Mouse (Mus musculus): ENCODE data around the gene Kcnn4. TPM values are rescaled to one million over a fixed set of nuclear protein-coding genes. Genes with fewer than 3 reads are reported as not detected.

The Kcnn4 gene
- polyA plus RNA-seq, 1 experiment: 102 TPM

DNA sequence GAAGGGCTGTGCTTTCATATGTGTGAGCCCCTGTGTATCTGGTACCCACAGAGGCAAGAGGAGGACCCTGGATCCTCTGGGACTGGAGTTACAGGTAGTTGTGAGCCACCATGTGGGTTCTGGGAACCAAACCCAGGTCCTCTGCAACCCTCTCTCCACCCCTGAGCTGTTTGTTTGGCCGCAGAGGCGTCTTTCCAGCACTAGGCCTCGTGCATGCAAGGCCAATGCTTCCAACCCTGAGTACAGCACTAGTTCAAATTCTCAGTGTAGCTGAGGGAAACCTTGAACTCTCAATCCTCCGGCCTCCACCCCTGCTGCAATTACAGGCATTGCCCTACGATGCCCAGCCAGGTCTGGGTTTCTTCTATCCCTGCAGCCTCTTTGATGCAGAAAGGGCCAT is 58.7 kb downstream of the Kcnn4 start:
- WGBS: 90% methylated on average over 5 of the region's 5 CpGs
- Histone ChIP-seq H3K27me3 (ENCODE audit: control insufficient read depth, insufficient read depth, low read length) (no peaks in the 10 kb centered on the region), H3K36me3 (ENCODE audit: control insufficient read depth, insufficient read depth, low read length) (peaks cover 7% of the 10 kb centered on the region; the same call in 1 of the 2 replicates), H3K4me1 (ENCODE audit: control insufficient read depth, insufficient read depth, insufficient read length) (peaks cover 5% of the 10 kb centered on the region), H3K27ac (ENCODE audit: insufficient read depth, low read length) (no peak overlapping the region), H3K4me3 (ENCODE audit: extremely low read depth, insufficient read depth, insufficient read length) (no peak overlapping the region)
- TF ChIP-seq POLR2A (IDR thresholded peaks at IDR 0.05; ENCODE audit: low read depth, low read length) (no peak), CTCF (IDR thresholded peaks at IDR 0.05; ENCODE audit: extremely low read depth, insufficient read depth, insufficient read length, insufficient replicate concordance) (no peak)
- DNase-seq (ENCODE audit: low read depth in 1 of 2, low spot score in 2 of 2): no peak

DNA sequence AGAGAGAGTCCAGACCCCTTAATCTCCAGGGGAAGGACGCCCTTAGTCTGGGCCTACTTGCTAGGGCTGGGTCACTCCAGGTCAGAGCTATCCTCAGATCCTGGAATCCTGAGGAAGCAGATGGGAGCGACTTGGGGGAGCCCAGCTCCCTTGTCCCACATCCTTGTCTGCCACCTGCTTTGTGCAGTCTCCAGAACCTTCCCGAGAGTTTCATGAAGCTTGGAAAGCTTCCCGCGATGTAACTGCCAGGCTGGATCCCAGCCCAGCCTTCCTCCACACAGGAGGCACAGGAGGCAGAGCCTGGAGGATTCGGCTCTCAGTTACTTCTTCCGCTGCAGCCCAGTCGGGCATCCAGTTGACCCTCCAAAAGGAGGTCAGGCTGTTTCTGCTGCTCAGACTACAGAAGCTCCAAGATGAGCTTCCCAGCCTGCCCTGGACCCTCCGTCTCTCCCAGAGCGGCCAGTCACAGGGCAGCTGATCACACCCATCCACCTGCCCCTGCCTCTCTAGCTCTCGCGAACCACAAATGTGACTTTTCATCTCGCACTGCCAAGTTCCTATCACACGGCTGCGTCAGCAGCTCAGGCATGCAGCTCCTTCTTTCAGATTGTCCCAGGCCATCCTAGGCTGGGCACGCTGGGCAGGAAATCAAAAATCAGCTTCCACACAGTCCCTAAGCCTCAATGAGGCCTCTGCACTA is 59.5 kb downstream of the Kcnn4 start:
- Histone ChIP-seq H3K27me3 (ENCODE audit: control insufficient read depth, insufficient read depth, low read length) (no peaks in the 10 kb centered on the region), H3K27ac (ENCODE audit: insufficient read depth, low read length) (no peak overlapping the region), H3K4me1 (ENCODE audit: control insufficient read depth, insufficient read depth, insufficient read length) (peaks cover 5% of the 10 kb centered on the region), H3K4me3 (ENCODE audit: extremely low read depth, insufficient read depth, insufficient read length) (no peak overlapping the region), H3K36me3 (ENCODE audit: control insufficient read depth, insufficient read depth, low read length) (peaks cover 7% of the 10 kb centered on the region; the same call in 1 of the 2 replicates)
- WGBS: 83% methylated on average over 16 of the region's 16 CpGs
- no peak for TF ChIP-seq POLR2A (IDR thresholded peaks at IDR 0.05; ENCODE audit: low read depth, low read length)
- TF ChIP-seq CTCF (IDR thresholded peaks at IDR 0.05; ENCODE audit: extremely low read depth, insufficient read depth, insufficient read length, insufficient replicate concordance): no peak
- DNase-seq (ENCODE audit: low read depth in 1 of 2, low spot score in 2 of 2): no peak

DNA sequence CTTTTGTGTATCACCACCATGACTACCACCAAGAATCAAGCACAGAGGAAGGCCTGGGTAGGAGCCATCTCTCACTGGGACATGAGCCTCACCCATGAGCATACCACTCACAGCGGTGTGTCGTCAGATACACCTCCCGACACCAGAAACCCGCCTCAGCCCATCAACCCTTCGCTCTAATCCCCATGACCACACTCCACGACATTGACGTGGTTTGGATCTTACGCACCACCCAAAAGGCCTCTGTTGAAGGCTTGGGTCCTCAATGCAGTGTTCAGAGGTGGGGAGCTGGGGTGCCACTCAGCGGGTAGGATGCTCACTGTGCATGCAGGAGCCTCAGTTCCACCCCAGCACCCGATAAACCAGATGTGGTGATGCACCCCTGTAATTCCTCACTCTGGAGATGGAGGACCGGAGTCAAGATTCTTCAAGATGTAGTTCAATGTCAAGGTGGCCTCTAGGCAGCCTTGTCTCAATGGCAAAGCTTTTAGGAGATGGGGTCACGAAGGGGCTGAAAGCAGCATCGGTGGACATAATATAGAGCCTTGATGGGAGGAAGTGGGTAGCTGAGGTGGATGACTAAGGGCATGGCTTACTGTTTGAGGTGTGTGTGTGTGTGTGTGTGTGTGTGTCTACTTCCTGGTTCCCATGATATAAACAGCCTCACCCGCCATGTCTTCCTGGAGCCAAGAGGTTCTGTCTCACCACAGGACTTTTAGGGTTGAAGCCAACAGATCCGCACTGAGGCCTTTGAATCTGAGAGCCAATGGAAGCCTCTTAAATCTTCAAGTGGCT is 60.7 kb downstream of the Kcnn4 start:
- TF ChIP-seq CTCF (IDR thresholded peaks at IDR 0.05; ENCODE audit: extremely low read depth, insufficient read depth, insufficient read length, insufficient replicate concordance) (no peak), POLR2A (IDR thresholded peaks at IDR 0.05; ENCODE audit: low read depth, low read length) (no peak)
- peaks cover 5% of the 10 kb centered on the region for H3K4me1 ChIP-seq (ENCODE audit: control insufficient read depth, insufficient read depth, insufficient read length)
- no peaks in the 10 kb centered on the region for H3K27me3 ChIP-seq (ENCODE audit: control insufficient read depth, insufficient read depth, low read length)
- H3K4me3 ChIP-seq (ENCODE audit: extremely low read depth, insufficient read depth, insufficient read length): peak overlapping the region; percentile 9; the same call in 1 of the 2 replicates
- peak overlapping the region; percentile 77 for H3K27ac ChIP-seq (ENCODE audit: insufficient read depth, low read length)
- peaks cover 7% of the 10 kb centered on the region; the same call in 1 of the 2 replicates for H3K36me3 ChIP-seq (ENCODE audit: control insufficient read depth, insufficient read depth, low read length)
- 72% methylated on average over 15 of the region's 15 CpGs for WGBS
- DNase-seq (ENCODE audit: low read depth in 1 of 2, low spot score in 2 of 2): no peak

DNA sequence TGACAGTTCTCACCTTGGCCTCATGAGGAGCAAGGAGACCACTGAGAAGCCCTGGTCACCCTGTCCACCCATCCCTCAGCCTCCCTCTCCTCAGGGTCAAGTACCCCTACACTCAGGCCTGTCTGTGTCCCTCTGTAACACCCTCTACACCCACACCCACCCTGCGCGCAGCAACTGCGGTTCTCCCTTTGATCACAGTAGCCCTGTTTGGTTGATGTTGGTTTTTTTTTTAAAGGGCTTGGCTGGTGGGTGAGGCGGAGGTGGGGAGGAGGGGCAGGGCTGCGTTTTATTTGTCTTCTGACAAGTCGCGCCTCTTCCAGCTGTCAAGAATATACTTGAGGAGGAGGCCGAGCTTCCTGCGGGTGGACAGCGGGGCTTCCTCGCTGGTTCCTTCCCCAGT is 61.6 kb downstream of the Kcnn4 start:
- WGBS: 64% methylated on average over 11 of the region's 11 CpGs

DNA sequence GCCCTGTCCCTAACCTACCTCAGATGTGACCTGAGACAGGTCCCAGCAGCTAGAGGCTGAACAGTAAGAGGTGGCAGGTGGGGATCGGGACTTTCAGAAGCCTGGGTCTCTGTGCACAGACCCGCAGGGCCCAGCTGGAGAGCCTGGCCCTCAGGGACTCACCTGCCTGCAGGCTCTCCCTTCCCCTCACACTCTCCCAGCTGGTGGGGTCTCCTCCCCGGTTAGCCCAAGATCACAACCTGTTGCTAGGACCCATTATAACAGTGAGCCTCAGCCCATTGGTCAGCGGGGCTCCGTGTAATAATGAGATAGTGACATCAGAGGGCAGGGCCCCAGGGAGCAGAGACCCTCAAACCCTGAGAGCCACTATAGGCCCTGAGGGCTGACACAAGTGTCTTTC is 65.2 kb downstream of the Kcnn4 start:
- WGBS: 87% methylated on average over 5 of the region's 5 CpGs
- H3K4me1 ChIP-seq (ENCODE audit: control insufficient read depth, insufficient read depth, insufficient read length): peaks cover 7% of the 10 kb centered on the region

More for the DNA sequence above, 61.6 kb downstream of the Kcnn4 start:
- H3K36me3 ChIP-seq (ENCODE audit: control insufficient read depth, insufficient read depth, low read length): peaks cover 7% of the 10 kb centered on the region; the same call in 1 of the 2 replicates
- no peak for DNase-seq (ENCODE audit: low read depth in 1 of 2, low spot score in 2 of 2)
- peak overlapping the region; percentile 77 for H3K27ac ChIP-seq (ENCODE audit: insufficient read depth, low read length)
- H3K4me3 ChIP-seq (ENCODE audit: extremely low read depth, insufficient read depth, insufficient read length): no peak overlapping the region; the same call in 1 of the 2 replicates
- TF ChIP-seq POLR2A (IDR thresholded peaks at IDR 0.05; ENCODE audit: low read depth, low read length): no peak
- no peak for TF ChIP-seq CTCF (IDR thresholded peaks at IDR 0.05; ENCODE audit: extremely low read depth, insufficient read depth, insufficient read length, insufficient replicate concordance)
- peaks cover 5% of the 10 kb centered on the region for H3K4me1 ChIP-seq (ENCODE audit: control insufficient read depth, insufficient read depth, insufficient read length)
- no peaks in the 10 kb centered on the region for H3K27me3 ChIP-seq (ENCODE audit: control insufficient read depth, insufficient read depth, low read length)

More for the DNA sequence above, 65.2 kb downstream of the Kcnn4 start:
- H3K27ac ChIP-seq (ENCODE audit: insufficient read depth, low read length): no peak overlapping the region
- TF ChIP-seq POLR2A (IDR thresholded peaks at IDR 0.05; ENCODE audit: low read depth, low read length) (no peak), CTCF (IDR thresholded peaks at IDR 0.05; ENCODE audit: extremely low read depth, insufficient read depth, insufficient read length, insufficient replicate concordance) (no peak)
- no peak for DNase-seq (ENCODE audit: low read depth in 1 of 2, low spot score in 2 of 2)
- H3K27me3 ChIP-seq (ENCODE audit: control insufficient read depth, insufficient read depth, low read length): no peaks in the 10 kb centered on the region
- no peak overlapping the region for H3K4me3 ChIP-seq (ENCODE audit: extremely low read depth, insufficient read depth, insufficient read length)
- peaks cover 7% of the 10 kb centered on the region; the same call in 1 of the 2 replicates for H3K36me3 ChIP-seq (ENCODE audit: control insufficient read depth, insufficient read depth, low read length)

Other genes starting within 250 kb of the Kcnn4 start
- 2.5 and 6.0 TPM in 2 replicates for gene Zfp235, start 236.1 kb upstream of the Kcnn4 start, polyA plus RNA-seq (2012; rRNA removed)
- gene Zfp114, start 195.2 kb upstream of the Kcnn4 start, polyA plus RNA-seq (2012; rRNA removed): 0.07 and 0.13 TPM in 2 replicates
- gene Zfp111, start 158.8 kb upstream of the Kcnn4 start, polyA plus RNA-seq (2012; rRNA removed): 0.42 and 0.56 TPM in 2 replicates
- gene Zfp109, start 132.7 kb upstream of the Kcnn4 start, polyA plus RNA-seq (2012; rRNA removed): 0.48 and 0.65 TPM in 2 replicates
- 0.16 TPM in 2 replicates for gene Zfp108, start 115.5 kb upstream of the Kcnn4 start, polyA plus RNA-seq (2012; rRNA removed)
- 0.18 and 0.49 TPM in 2 replicates for gene Zfp93, start 99.8 kb upstream of the Kcnn4 start, polyA plus RNA-seq (2012; rRNA removed)
- gene Zfp61, start 69.0 kb upstream of the Kcnn4 start, polyA plus RNA-seq (2012; rRNA removed): 3.1 and 4.7 TPM in 2 replicates
- 6.5 and 8.2 TPM in 2 replicates for gene Zfp94, start 53.6 kb upstream of the Kcnn4 start, polyA plus RNA-seq (2012; rRNA removed)
- 0.18 and 0.26 TPM in 2 replicates for gene Tescl, start 36.3 kb upstream of the Kcnn4 start, polyA plus RNA-seq (2012; rRNA removed)
- not detected in 2 replicates for gene Lypd5, start 21.1 kb upstream of the Kcnn4 start, polyA plus RNA-seq (2012; rRNA removed)
- 55.7 and 83.3 TPM in 2 replicates for gene Smg9, start 29.4 kb downstream of the Kcnn4 start, polyA plus RNA-seq (2012; rRNA removed)
- 6.5 and 19.9 TPM in 2 replicates for gene Irgc1, start 82.0 kb downstream of the Kcnn4 start, polyA plus RNA-seq (2012; rRNA removed)
- 51.2 and 58.6 TPM in 2 replicates for gene Plaur, start 92.2 kb downstream of the Kcnn4 start, polyA plus RNA-seq (2012; rRNA removed)
- gene Cadm4, start 111.8 kb downstream of the Kcnn4 start, polyA plus RNA-seq (2012; rRNA removed): 33.1 and 34.5 TPM in 2 replicates
- gene Zfp428, start 136.7 kb downstream of the Kcnn4 start, polyA plus RNA-seq (2012; rRNA removed): 4.0 and 5.9 TPM in 2 replicates
- not detected in 2 replicates for gene AC161166.1, start 142.2 kb downstream of the Kcnn4 start, polyA plus RNA-seq (2012; rRNA removed)
- gene Irgq, start 160.4 kb downstream of the Kcnn4 start, polyA plus RNA-seq (2012; rRNA removed): 11.2 and 13.1 TPM in 2 replicates
- gene Pinlyp, start 175.9 kb downstream of the Kcnn4 start, polyA plus RNA-seq (2012; rRNA removed): 0.23 and 0.36 TPM in 2 replicates
- gene Xrcc1, start 176.0 kb downstream of the Kcnn4 start, polyA plus RNA-seq (2012; rRNA removed): 52.3 and 56.2 TPM in 2 replicates
- gene Ethe1, start 217.3 kb downstream of the Kcnn4 start, polyA plus RNA-seq (2012; rRNA removed): 23.2 and 27.3 TPM in 2 replicates
- 0.29 and 0.61 TPM in 2 replicates for gene Zfp575, start 217.4 kb downstream of the Kcnn4 start, polyA plus RNA-seq (2012; rRNA removed)
- gene Phldb3, start 240.5 kb downstream of the Kcnn4 start, polyA plus RNA-seq (2012; rRNA removed): 5.2 and 7.6 TPM in 2 replicates